Mouse (Mus musculus) midbrain, embryonic 11.5 days (tissue): Measurements from ENCODE around the gene Rab21. TPM values are rescaled to one million over a fixed set of nuclear protein-coding genes. Genes with fewer than 3 reads are reported as not detected.

Source experiments
- ATAC-seq: fragments of 200-750 bp; cut with Nextera tagmentation; 2 replicates; pipeline ENCODE4 v1.8.0; 2017; ENCODE audit warnings: moderate TSS enrichment, moderate library complexity; ENCODE audit not compliant: low FRiP score
- DNase-seq: peaks from one replicate; pipeline ENCODE4 v3.0.0; 2015; ENCODE audit warnings: low spot score; ENCODE audit errors: missing footprints
- H3K27ac ChIP-seq: fragments of 300-500 bp; sonication (generic); 2 replicates; pipeline ENCODE4 v1.5.1; 2014; ENCODE audit warnings: low read depth, low read length
- H3K27me3 ChIP-seq: fragments of 300-500 bp; sonication (generic); 2 replicates; pipeline ENCODE4 v1.6.1; 2014; ENCODE audit warnings: mild to moderate bottlenecking, low read length, moderate library complexity, mixed read lengths; ENCODE audit not compliant: control insufficient read depth, insufficient read depth
- H3K36me3 ChIP-seq: fragments of 300-500 bp; sonication (generic); 2 replicates; pipeline ENCODE4 v1.6.1; 2014; ENCODE audit warnings: mild to moderate bottlenecking, low read length, moderate library complexity, mixed read lengths; ENCODE audit not compliant: control insufficient read depth, insufficient read depth
- H3K4me1 ChIP-seq: fragments of 300-500 bp; sonication (generic); 2 replicates; pipeline ENCODE4 v1.6.1; 2014; ENCODE audit warnings: low read length; ENCODE audit not compliant: control insufficient read depth, insufficient read depth
- H3K4me2 ChIP-seq: fragments of 300-500 bp; sonication (generic); 2 replicates; pipeline ENCODE4 v1.6.1; 2014; ENCODE audit warnings: mild to moderate bottlenecking, moderate library complexity
- H3K4me3 ChIP-seq: fragments of 300-500 bp; sonication (generic); 2 replicates; pipeline ENCODE4 v1.5.1; 2014; ENCODE audit warnings: low read depth, low read length
- H3K9ac ChIP-seq: fragments of 300-500 bp; sonication (generic); 2 replicates; pipeline ENCODE4 v1.6.1; 2014; ENCODE audit warnings: low read length
- H3K9me3 ChIP-seq: fragments of 300-500 bp; sonication (generic); 2 replicates; pipeline ENCODE4 v1.6.1; 2016; ENCODE audit warnings: low read length; ENCODE audit not compliant: control insufficient read depth
- WGBS: fragments of 180-500 bp; shearing (Covaris S2); extraction: QIAGEN DNeasy Blood & Tissue Kit; methylation state at CpG from one replicate; pipeline ENCODE4 v1.1.7; 2014; 5-methylcytosine and 5-hydroxymethylcytosine counted together
- polyA plus RNA-seq: library from polyadenylated mRNA; unstranded; fragments of >200 nt; fragmentation: Nextera tagmentation; extraction: Ambion mirVana; gene quantifications from 2 replicates; pipeline ENCODE4 v1.2.1, GENCODE M21; 2014

Rab21 gene
- polyA plus RNA-seq, 1 experiment from 2014 or later: 9.7 TPM

DNA sequence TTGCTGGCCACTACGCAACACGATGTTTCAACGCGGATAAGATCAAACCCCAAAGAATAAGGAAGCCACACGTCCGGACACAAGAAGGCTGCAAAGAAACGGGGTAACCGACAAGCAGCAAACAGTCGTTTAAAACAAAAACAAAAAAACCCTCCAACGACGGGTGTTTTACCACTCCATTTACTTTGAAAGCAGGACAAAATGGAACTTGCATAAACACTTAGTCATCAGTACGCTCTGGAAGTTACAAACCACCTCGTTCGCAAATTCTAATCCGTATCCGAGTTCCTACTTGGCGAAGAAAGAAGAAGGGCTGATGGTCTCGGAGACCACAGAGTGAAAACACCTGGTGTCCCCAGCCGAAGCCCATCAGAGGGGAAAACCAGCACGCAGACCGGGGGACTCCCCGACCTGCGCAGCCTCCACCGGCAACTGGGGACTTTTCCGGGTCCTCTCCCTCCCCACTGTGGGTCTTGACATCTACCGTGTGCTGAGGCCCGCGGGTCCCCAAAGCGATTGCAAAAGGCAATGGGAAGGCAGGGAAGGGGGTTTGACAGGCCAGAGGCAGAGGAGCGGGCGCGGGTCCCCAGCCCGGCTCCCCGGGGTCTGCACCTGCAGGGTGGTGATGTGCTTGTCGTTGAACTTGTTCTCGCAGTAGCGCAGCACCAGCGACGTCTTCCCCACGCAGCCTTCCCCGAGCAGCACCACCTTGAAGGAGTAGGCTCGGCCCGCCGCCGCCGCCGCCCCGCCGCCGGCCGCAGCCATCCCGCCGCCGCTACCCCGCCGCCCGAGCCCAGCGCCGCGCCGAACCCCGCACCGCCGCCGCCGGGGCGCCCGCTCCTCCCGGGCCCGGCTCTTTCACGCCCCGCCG lies 577 bp downstream of the Rab21 start:
- H3K27me3 ChIP-seq: no peaks in the 10 kb centered on the region
- no peaks in the 10 kb centered on the region for H3K36me3 ChIP-seq
- ATAC-seq: peak; percentile 73
- H3K4me1 ChIP-seq: peaks cover 11% of the 10 kb centered on the region
- H3K9me3 ChIP-seq: no peaks in the 10 kb centered on the region
- peak overlapping the region; percentile 93 for H3K4me3 ChIP-seq
- H3K27ac ChIP-seq: peak overlapping the region; percentile 78
- H3K9ac ChIP-seq: peak overlapping the region; percentile 91
- WGBS: 2% methylated on average over 59 of the region's 73 CpGs
- DNase-seq: no peak
- peak overlapping the region; percentile 80 for H3K4me2 ChIP-seq

DNA sequence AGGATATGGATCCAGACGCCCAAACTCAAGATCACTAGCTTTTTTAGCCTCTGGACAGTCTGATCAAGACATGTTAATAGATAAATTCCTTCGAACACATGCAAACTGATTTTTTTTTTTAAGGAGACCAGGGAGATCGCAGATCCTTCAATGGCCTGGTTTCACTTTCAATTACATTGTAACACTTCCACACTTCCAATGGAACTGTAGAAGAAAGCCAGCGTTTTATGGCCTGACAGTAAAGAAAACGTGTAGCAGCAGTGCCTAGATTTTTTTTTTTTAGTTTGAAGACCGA lies 1.2 kb downstream of the Rab21 start:
- Histone ChIP-seq H3K4me2 (peak overlapping the region; percentile 80), H3K36me3 (no peaks in the 10 kb centered on the region), H3K4me1 (peaks cover 11% of the 10 kb centered on the region), H3K4me3 (peak overlapping the region; percentile 93), H3K9ac (peak overlapping the region; percentile 91), H3K27ac (no peak overlapping the region), H3K9me3 (no peaks in the 10 kb centered on the region), H3K27me3 (no peaks in the 10 kb centered on the region)
- 39% methylated on average over 6 of the region's 6 CpGs for WGBS
- ATAC-seq (no peak), DNase-seq (no peak)

DNA sequence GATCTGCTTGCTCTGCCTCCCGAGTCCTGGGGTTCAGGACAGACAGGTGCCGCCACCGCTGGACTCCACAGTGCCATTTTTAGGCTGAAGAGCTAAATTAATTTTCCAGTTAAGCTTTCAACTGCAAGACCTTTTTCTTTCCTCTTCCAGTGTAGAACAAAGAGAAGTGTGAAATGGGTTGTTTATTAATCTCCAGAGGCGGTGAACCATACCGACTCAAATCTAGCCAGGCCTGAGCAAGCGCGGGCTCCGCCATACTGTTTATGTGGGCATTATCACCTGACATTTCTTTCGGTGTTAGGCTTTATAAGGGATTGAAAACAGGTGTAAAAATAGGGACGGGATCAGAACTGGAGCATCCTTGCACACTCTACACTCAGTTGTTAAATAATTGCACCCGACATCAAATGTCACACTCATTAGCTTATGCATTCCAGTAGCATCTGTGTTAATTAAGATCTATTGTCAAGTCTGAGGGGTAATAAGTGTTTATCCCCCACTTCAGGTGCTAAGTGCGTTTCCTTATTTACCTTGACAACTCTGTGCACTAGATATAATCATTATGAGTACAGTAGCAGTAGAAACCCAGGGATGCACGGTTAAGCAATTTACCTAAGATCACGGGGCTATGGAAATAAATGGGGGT lies 1.6 kb downstream of the Rab21 start:
- peak overlapping the region; percentile 93 for H3K4me3 ChIP-seq
- no peaks in the 10 kb centered on the region for H3K9me3 ChIP-seq
- ATAC-seq (no peak), DNase-seq (no peak)
- H3K4me1 ChIP-seq: peaks cover 11% of the 10 kb centered on the region
- no peak overlapping the region for H3K27ac ChIP-seq
- H3K4me2 ChIP-seq: peak overlapping the region; percentile 80
- H3K36me3 ChIP-seq: no peaks in the 10 kb centered on the region
- peak overlapping the region; percentile 91 for H3K9ac ChIP-seq
- WGBS: 85% methylated on average over 14 of the region's 14 CpGs
- H3K27me3 ChIP-seq: no peaks in the 10 kb centered on the region

DNA sequence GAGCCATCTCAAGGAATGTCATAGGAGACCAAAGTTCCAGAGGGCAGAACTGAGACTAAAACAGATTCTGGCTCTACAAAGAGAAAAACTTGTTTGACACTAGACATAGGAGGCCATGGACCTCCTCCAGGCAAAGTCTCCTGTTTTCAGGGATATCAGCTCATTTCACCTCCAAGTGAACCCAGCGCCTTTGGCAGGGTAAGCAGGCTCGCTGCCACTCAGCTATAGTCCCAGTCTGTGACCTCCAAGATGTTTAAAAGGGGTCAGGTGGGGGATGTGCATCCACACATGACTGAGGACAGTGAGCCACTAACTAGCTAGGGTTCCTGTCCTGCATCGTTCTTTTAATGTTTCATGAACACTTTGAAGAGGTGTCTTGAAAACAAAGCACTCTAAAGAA lies 2.7 kb downstream of the Rab21 start:
- Histone ChIP-seq H3K9me3 (no peaks in the 10 kb centered on the region), H3K36me3 (no peaks in the 10 kb centered on the region), H3K4me3 (no peak overlapping the region), H3K4me1 (peaks cover 11% of the 10 kb centered on the region), H3K4me2 (no peak overlapping the region), H3K27me3 (no peaks in the 10 kb centered on the region), H3K9ac (no peak overlapping the region), H3K27ac (no peak overlapping the region)
- WGBS: 72% methylated on average over 3 of the region's 3 CpGs
- ATAC-seq (no peak), DNase-seq (no peak)

DNA sequence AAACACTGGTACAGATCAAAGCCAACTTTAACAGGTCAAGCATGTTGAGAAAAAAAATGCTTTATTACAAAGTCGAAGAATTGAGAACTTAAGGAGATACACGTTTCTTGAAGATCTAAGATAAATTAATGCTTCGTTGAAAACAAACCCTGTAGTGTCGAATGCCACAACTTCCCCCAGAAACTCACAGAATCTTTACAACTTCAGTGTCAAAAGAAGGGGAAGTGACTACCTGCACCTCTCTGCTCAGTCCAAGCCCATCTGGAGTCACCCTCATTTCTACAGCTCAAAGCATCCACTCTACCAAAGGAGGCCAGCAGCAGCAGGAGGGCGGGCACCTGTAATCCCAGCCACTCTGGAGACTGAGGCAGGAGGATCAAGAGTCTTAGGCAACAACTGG lies 3.2 kb downstream of the Rab21 start:
- Histone ChIP-seq H3K4me2 (no peak overlapping the region), H3K4me1 (peaks cover 11% of the 10 kb centered on the region), H3K36me3 (no peaks in the 10 kb centered on the region), H3K9me3 (no peaks in the 10 kb centered on the region), H3K27ac (no peak overlapping the region), H3K4me3 (no peak overlapping the region), H3K9ac (no peak overlapping the region), H3K27me3 (no peaks in the 10 kb centered on the region)
- 91% methylated on average over 5 of the region's 5 CpGs for WGBS
- ATAC-seq: no peak
- DNase-seq: peak; percentile 31

DNA sequence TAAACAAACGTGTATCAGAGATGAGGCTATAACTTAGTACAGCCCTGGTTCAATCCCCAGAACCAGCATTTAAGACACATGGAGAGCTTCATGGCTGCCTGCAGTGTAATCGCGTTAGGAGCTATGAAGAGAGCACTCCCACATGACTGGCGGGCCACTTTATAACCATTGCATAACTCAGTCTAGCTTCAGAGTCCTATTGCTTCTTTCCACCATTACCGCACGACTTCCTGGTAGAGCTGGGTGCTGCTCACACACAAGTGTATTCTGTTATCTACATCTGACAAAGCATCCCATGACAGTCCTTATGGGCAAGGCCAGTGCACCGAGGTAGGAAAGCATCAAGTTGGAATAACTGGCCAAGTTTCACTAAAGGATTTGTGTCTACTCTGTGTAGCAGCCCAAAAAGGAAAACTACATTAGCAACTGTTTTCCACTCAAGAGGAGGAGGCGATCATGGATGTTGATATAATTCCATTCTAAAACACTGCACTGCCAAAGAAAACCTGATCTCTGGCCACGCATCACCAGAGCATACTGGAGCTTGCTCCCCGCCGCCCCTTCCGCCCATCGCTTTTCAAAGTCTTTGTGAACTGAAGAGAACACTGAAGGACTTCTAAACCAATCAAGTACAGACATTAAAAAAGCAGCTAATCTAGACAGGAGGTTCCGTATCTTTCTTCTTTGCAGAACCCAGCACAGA lies 4.0 kb downstream of the Rab21 start:
- Histone ChIP-seq H3K9ac (no peak overlapping the region), H3K27ac (no peak overlapping the region), H3K4me1 (peaks cover 11% of the 10 kb centered on the region), H3K9me3 (no peaks in the 10 kb centered on the region), H3K36me3 (no peaks in the 10 kb centered on the region), H3K4me3 (no peak overlapping the region), H3K27me3 (no peaks in the 10 kb centered on the region), H3K4me2 (no peak overlapping the region)
- WGBS: 90% methylated on average over 14 of the region's 14 CpGs
- ATAC-seq (no peak), DNase-seq (peak; percentile 68)

DNA sequence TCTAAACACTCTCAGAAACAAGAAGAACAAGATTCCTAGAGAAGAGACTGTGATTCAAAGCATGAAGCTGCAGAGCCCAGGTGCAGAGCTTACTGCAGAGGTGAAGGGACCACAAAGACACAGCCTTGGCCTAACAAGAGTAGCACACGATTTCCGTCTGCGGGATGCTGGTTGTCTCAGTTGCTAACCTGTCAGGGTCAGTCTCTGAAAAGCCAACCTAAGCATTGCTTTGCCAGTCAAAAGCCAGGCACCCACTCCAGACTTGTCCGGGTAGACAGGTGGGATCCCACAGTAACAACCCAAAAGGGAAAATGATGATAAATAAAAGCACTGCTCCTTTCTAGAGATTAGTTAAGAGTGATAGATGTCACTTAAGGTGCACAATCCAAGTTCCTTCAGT lies 6.2 kb downstream of the Rab21 start:
- H3K27me3 ChIP-seq: no peaks in the 10 kb centered on the region
- WGBS: 96% methylated on average over 4 of the region's 4 CpGs
- peaks cover 9% of the 10 kb centered on the region for H3K4me1 ChIP-seq
- no peak for ATAC-seq
- H3K4me2 ChIP-seq: no peak overlapping the region
- no peaks in the 10 kb centered on the region for H3K9me3 ChIP-seq
- H3K9ac ChIP-seq: no peak overlapping the region
- H3K27ac ChIP-seq: no peak overlapping the region
- peak; percentile 66 for DNase-seq
- no peak overlapping the region for H3K4me3 ChIP-seq
- no peaks in the 10 kb centered on the region; the same call in 1 of the 2 replicates for H3K36me3 ChIP-seq

DNA sequence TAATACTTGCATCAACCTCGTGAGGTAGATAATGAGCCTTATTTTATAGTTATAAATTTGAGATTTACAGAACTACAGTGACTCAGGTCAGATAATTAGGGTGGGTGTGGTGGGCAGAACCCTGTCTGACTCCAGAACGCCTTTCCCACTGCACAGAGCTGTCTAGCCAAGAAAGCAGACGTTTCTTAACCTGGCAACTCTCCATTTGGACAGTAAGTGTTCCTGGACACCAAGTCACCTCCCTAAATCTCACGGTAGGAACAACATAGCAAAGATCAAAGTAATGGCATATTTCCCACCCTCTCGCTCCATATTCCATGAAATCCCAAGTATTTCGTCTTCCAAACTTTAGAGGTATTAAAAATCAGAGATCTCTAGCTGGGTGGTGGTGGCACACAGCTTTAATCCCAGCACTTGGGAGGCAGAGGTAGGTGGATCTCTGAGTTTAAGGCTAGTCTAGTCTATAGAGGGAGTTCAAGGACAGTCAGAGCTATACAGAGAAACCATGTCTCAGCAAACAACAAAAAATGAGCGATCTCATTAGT lies 8.0 kb downstream of the Rab21 start:
- Histone ChIP-seq H3K4me3 (no peak overlapping the region), H3K27ac (no peak overlapping the region), H3K9ac (no peak overlapping the region), H3K4me1 (no peaks in the 10 kb centered on the region), H3K36me3 (peaks cover 2% of the 10 kb centered on the region; the same call in 1 of the 2 replicates), H3K4me2 (no peak overlapping the region), H3K9me3 (no peaks in the 10 kb centered on the region), H3K27me3 (no peaks in the 10 kb centered on the region)
- ATAC-seq (no peak), DNase-seq (peak; percentile 59)
- 94% methylated on average over 7 of the region's 7 CpGs for WGBS

DNA sequence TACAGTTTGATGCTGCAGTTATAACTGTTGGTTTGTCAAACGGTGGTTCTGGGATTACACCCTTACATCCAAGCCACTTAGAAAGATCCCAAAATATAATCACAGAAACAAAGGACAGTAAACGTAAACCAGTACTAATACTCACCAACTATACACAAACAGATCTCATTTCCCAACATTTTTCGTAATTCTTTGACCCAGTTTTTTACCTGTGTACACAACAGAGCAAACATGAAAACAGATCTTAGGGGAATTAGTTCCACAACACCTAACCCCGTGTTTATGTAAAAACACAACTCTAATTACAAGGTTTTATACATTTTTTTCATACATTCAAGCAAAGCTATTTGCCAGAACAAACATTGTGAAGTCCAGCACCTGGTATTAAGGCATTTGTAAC lies 16.7 kb downstream of the Rab21 start:
- no peaks in the 10 kb centered on the region for H3K9me3 ChIP-seq
- H3K36me3 ChIP-seq: peaks cover 3% of the 10 kb centered on the region; the same call in 1 of the 2 replicates
- no peaks in the 10 kb centered on the region for H3K4me1 ChIP-seq
- no peak overlapping the region for H3K4me3 ChIP-seq
- H3K9ac ChIP-seq: no peak overlapping the region
- WGBS: 95% methylated on average over 4 of the region's 4 CpGs
- no peak overlapping the region for H3K27ac ChIP-seq
- no peak overlapping the region for H3K4me2 ChIP-seq
- H3K27me3 ChIP-seq: no peaks in the 10 kb centered on the region
- no peak for DNase-seq
- no peak for ATAC-seq
